Mouse (Mus musculus): ENCODE data around the gene Zw10.

DNA sequence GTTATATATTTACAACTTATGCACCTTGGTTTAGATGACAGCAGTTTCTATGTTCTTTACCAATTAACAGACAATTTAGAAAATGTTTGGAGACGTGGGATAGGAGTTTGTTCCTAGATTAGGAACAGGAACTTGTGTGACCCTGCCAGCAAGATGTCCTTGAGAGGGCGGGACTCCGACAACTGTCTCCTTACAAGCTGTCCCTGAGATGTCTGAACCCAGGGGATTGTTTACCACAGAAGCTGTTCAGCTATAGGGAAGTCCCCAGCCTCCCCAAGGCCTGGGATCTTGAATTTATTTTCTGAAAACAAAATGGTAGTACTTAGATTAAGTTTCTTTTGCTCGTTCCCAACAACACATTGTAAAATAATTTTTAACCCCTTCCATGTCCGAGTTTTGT is 4.5 kb upstream of the Zw10 start:
- TF ChIP-seq ZC3H11A (IDR thresholded peaks at IDR 0.05; ENCODE audit: low read depth, low read length) (no peak), ETS1 (IDR thresholded peaks at IDR 0.05; ENCODE audit: low read depth, low read length) (no peak)
